Mouse (Mus musculus): Measurements from ENCODE around the gene Zbtb8os.

Gene Zbtb8os

GRCm38 (mm10) chr4:129335216-129336074 lies at the start of gene Zbtb8os, which contains the start of gene Rbbp4:
Gene Zbtb8os (plus strand): TSS chr4:129335695.
Gene Rbbp4 (minus strand): TSS chr4:129335370.
- peak; percentile 84 for DNase-seq (ENCODE audit: low spot score)

- DNase-seq (ENCODE audit: low spot score) = no peak
Observed at GRCm38 (mm10) chr4:129286001-129286682, 49.4 kb upstream of the Zbtb8os start.

GRCm38 (mm10) chr4:129286683-129287471 lies 48.6 kb upstream of the Zbtb8os start:
- DNase-seq (ENCODE audit: low spot score) = no peak

GRCm38 (mm10) chr4:129287472-129287981 lies 48.0 kb upstream of the Zbtb8os start, which contains the start of gene Sync:
Gene Sync (plus strand): TSS chr4:129287617.
- DNase-seq (ENCODE audit: low spot score) = no peak

GRCm38 (mm10) chr4:129288067-129288466 lies 47.4 kb upstream of the Zbtb8os start:
- no peak for DNase-seq (ENCODE audit: low spot score)

GRCm38 (mm10) chr4:129289671-129290070 lies 45.8 kb upstream of the Zbtb8os start:
- DNase-seq (ENCODE audit: low spot score) = no peak

GRCm38 (mm10) chr4:129292831-129293230 lies 42.7 kb upstream of the Zbtb8os start:
- DNase-seq (ENCODE audit: low spot score) = no peak

- no peak for DNase-seq (ENCODE audit: low spot score)
Observed at GRCm38 (mm10) chr4:129293702-129294101, 41.8 kb upstream of the Zbtb8os start.

- DNase-seq (ENCODE audit: low spot score) = no peak
Observed at GRCm38 (mm10) chr4:129295188-129295587, 40.3 kb upstream of the Zbtb8os start.

GRCm38 (mm10) chr4:129296066-129296465 lies 39.4 kb upstream of the Zbtb8os start:
- no peak for DNase-seq (ENCODE audit: low spot score)

GRCm38 (mm10) chr4:129297724-129298123 lies 37.8 kb upstream of the Zbtb8os start:
- no peak for DNase-seq (ENCODE audit: low spot score)

- no peak for DNase-seq (ENCODE audit: low spot score)
Observed at GRCm38 (mm10) chr4:129299121-129299520, 36.4 kb upstream of the Zbtb8os start.

- DNase-seq (ENCODE audit: low spot score) = no peak
Observed at GRCm38 (mm10) chr4:129303401-129303800, 32.1 kb upstream of the Zbtb8os start.

GRCm38 (mm10) chr4:129303816-129304215 lies 31.7 kb upstream of the Zbtb8os start:
- no peak for DNase-seq (ENCODE audit: low spot score)

GRCm38 (mm10) chr4:129304306-129304705 lies 31.2 kb upstream of the Zbtb8os start:
- no peak for DNase-seq (ENCODE audit: low spot score)

- DNase-seq (ENCODE audit: low spot score) = no peak
Observed at GRCm38 (mm10) chr4:129307936-129308335, 27.6 kb upstream of the Zbtb8os start.

GRCm38 (mm10) chr4:129313886-129314285 lies 21.6 kb upstream of the Zbtb8os start:
- DNase-seq (ENCODE audit: low spot score) = no peak

- DNase-seq (ENCODE audit: low spot score) = no peak
Observed at GRCm38 (mm10) chr4:129320876-129321275, 14.6 kb upstream of the Zbtb8os start.

GRCm38 (mm10) chr4:129322042-129322441 lies 13.5 kb upstream of the Zbtb8os start:
- no peak for DNase-seq (ENCODE audit: low spot score)

- DNase-seq (ENCODE audit: low spot score) = no peak
Observed at GRCm38 (mm10) chr4:129323491-129323890, 12.0 kb upstream of the Zbtb8os start.

GRCm38 (mm10) chr4:129324756-129325155 lies 10.7 kb upstream of the Zbtb8os start:
- DNase-seq (ENCODE audit: low spot score) = no peak

GRCm38 (mm10) chr4:129326191-129326590 lies 9.3 kb upstream of the Zbtb8os start:
- DNase-seq (ENCODE audit: low spot score) = no peak
